Mouse (Mus musculus) neural tube, embryonic 11.5 days (tissue): ENCODE data around the gene Hist1h2ae. TPM values are rescaled to one million over a fixed set of nuclear protein-coding genes. Genes with fewer than 3 reads are reported as not detected.

Experiments used
- ATAC-seq: fragments of 200-750 bp; cut with Nextera tagmentation; 2 replicates; pipeline ENCODE4 v1.8.0; 2017; ENCODE audit warnings: moderate number of reproducible peaks, mild to moderate bottlenecking, moderate TSS enrichment, moderate library complexity; ENCODE audit not compliant: insufficient read depth, low FRiP score, low TSS enrichment
- DNase-seq: peaks from one replicate; pipeline ENCODE4 v3.0.0-alpha.2; 2015; ENCODE audit warnings: low spot score
- H3K27ac ChIP-seq: fragments of 300-500 bp; sonication (generic); 2 replicates; pipeline ENCODE4 v1.5.1; 2014; ENCODE audit warnings: low read depth, mild to moderate bottlenecking, low read length
- H3K27me3 ChIP-seq: fragments of 300-500 bp; sonication (generic); 2 replicates; pipeline ENCODE4 v1.6.1; 2014; ENCODE audit warnings: mild to moderate bottlenecking, low read length, mixed read lengths; ENCODE audit not compliant: control insufficient read depth, insufficient read depth
- H3K36me3 ChIP-seq: fragments of 300-500 bp; sonication (generic); 2 replicates; pipeline ENCODE4 v1.6.1; 2014; ENCODE audit warnings: mild to moderate bottlenecking, low read length, moderate library complexity, mixed read lengths; ENCODE audit not compliant: control insufficient read depth, insufficient read depth
- H3K4me1 ChIP-seq: fragments of 300-500 bp; sonication (generic); 2 replicates; pipeline ENCODE4 v1.6.1; 2014; ENCODE audit warnings: low read length, mixed read lengths; ENCODE audit not compliant: control insufficient read depth, insufficient read depth
- H3K4me2 ChIP-seq: fragments of 300-500 bp; sonication (generic); 2 replicates; pipeline ENCODE4 v1.6.1; 2014; ENCODE audit warnings: low read depth, mild to moderate bottlenecking, moderate library complexity
- H3K4me3 ChIP-seq: fragments of 300-500 bp; sonication (generic); 2 replicates; pipeline ENCODE4 v1.5.1; 2014; ENCODE audit warnings: low read depth, low read length
- H3K9ac ChIP-seq: fragments of 300-500 bp; sonication (generic); 2 replicates; pipeline ENCODE4 v1.6.1; 2014; ENCODE audit warnings: mild to moderate bottlenecking, low read length
- H3K9me3 ChIP-seq: fragments of 300-500 bp; sonication (generic); 2 replicates; pipeline ENCODE4 v1.6.1; 2016; ENCODE audit warnings: low read length; ENCODE audit not compliant: control insufficient read depth
- WGBS: fragments of 180-500 bp; shearing (Covaris S2); extraction: QIAGEN DNeasy Blood & Tissue Kit; methylation state at CpG from one replicate; pipeline ENCODE4 v1.1.7; 2014; 5-methylcytosine and 5-hydroxymethylcytosine counted together
- microRNA-seq: library from miRNA; unstranded; fragments of <30 nt; microRNA quantifications from one replicate; pipeline ENCODE4, GENCODE M21; 2016
- polyA plus RNA-seq: library from polyadenylated mRNA; unstranded; fragments of >200 nt; fragmentation: Nextera tagmentation; extraction: Ambion mirVana; gene quantifications from 2 replicates; pipeline ENCODE4 v1.2.1, GENCODE M21; 2014

Gene Hist1h2ae
- polyA plus RNA-seq, 1 experiment from 2014 or later = 61.5 TPM

DNA sequence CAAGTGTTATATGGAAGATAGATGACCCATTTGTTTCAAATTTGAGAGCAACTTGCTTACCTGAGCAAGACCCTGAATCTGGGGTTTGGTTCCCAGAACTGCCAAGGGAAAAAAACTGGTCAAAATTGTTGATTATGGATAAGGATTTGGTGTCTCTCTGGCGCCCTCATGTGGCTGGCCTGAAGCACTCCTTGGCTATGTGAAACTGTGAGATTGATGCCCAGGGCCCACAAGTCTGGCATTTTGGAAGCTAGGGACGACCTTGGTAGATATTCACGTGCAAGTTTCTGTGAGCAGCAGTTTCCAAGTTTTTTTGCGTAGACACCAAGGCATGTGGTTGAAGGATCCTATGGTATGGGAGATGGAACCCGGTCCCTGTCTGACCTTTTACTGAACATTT lies 46.4 kb downstream of the Hist1h2ae start:
- Histone ChIP-seq H3K9ac (no peak overlapping the region), H3K4me3 (no peak overlapping the region), H3K4me2 (no peak overlapping the region), H3K27ac (no peak overlapping the region), H3K27me3 (no peaks in the 10 kb centered on the region), H3K9me3 (no peaks in the 10 kb centered on the region), H3K36me3 (no peaks in the 10 kb centered on the region), H3K4me1 (peaks cover 3% of the 10 kb centered on the region)
- ATAC-seq (0 out of 2 replicates have a peak, but pooled peaks have one; percentile 25), DNase-seq (peak; percentile 81)
- 7% methylated on average over 5 of the region's 5 CpGs for WGBS

DNA sequence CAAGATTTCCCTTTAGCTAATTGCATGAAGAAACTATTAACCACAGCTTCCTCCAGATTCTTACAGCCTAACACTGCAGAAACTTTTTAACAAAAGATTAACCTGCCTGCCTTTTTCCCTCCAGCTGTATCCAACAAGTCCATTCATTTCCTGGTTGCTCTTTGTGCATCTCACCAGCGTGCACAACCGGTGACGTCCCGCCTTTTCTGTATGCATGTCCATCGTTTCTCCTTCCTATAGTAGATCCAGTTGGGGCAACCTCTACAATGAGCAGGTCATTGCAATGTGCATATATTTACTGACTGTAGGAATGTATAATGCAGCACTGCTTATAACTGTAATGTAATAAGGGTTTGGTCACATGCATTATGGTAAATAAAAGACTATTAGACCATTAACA lies 47.0 kb downstream of the Hist1h2ae start:
- 52% methylated on average over 5 of the region's 5 CpGs for WGBS
- H3K27me3 ChIP-seq = no peaks in the 10 kb centered on the region
- no peak overlapping the region for H3K4me3 ChIP-seq
- H3K9ac ChIP-seq = no peak overlapping the region
- no peaks in the 10 kb centered on the region for H3K9me3 ChIP-seq
- ATAC-seq (no peak), DNase-seq (no peak)
- H3K27ac ChIP-seq = no peak overlapping the region
- no peak overlapping the region for H3K4me2 ChIP-seq
- H3K4me1 ChIP-seq = peaks cover 1% of the 10 kb centered on the region
- no peaks in the 10 kb centered on the region for H3K36me3 ChIP-seq

DNA sequence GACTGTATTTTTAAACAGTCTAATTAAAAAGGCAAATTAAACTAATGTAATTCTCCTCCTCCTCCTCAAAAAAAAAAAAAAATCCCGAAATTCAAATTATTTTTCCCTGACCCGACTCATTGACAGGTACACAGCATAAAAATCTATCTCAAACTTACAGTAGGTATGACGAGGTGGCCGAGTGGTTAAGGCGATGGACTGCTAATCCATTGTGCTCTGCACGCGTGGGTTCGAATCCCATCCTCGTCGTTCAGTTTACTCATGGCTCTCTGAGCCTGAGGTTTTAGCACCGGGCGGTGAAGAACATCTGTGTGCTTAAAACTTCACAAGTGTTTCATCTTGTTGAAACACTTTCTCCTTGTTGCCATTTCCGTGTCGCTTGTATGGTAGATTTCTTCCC lies 49.3 kb downstream of the Hist1h2ae start:
- no peaks in the 10 kb centered on the region for H3K9me3 ChIP-seq
- DNase-seq = peak; percentile 80
- H3K27me3 ChIP-seq = no peaks in the 10 kb centered on the region
- H3K4me1 ChIP-seq = no peaks in the 10 kb centered on the region
- no peak overlapping the region for H3K4me3 ChIP-seq
- H3K9ac ChIP-seq = no peak overlapping the region
- no peak for ATAC-seq
- WGBS = under 1% methylated on average over 14 of the region's 14 CpGs
- H3K27ac ChIP-seq = no peak overlapping the region
- H3K36me3 ChIP-seq = no peaks in the 10 kb centered on the region
- no peak overlapping the region for H3K4me2 ChIP-seq

Small RNA genes lying within 50 kb of the gene (microRNA-seq; reads per million reads assigned to microRNA genes)
- not detected for gene Gm44297
- not detected for gene Gm44359
- not detected for gene Gm44394

Other genes with a start within 250 kb of the Hist1h2ae start
- gene Zfp322a, start 202.0 kb downstream of the Hist1h2ae start, polyA plus RNA-seq = 62.0 and 62.7 TPM in 2 replicates
- gene Abt1, start 147.4 kb downstream of the Hist1h2ae start, polyA plus RNA-seq = 13.3 and 13.7 TPM in 2 replicates
- gene Btn1a1, start 105.3 kb downstream of the Hist1h2ae start, polyA plus RNA-seq = 0.16 TPM in 1 of 2 replicates, not detected in the other
- 0.65 and 0.81 TPM in 2 replicates for gene Btn2a2, start 82.4 kb downstream of the Hist1h2ae start, polyA plus RNA-seq
- gene Hist1h4h, start 40.2 kb downstream of the Hist1h2ae start, polyA plus RNA-seq = 3.4 and 6.8 TPM in 2 replicates
- gene Hist1h2af, start 37.3 kb downstream of the Hist1h2ae start, polyA plus RNA-seq = 1.6 and 2.1 TPM in 2 replicates
- 3.3 and 4.3 TPM in 2 replicates for gene Hist1h3g, start 35.8 kb downstream of the Hist1h2ae start, polyA plus RNA-seq
- gene Hist1h2bh, start 27.8 kb downstream of the Hist1h2ae start, polyA plus RNA-seq = 0.82 and 1.3 TPM in 2 replicates
- 0.51 and 1.4 TPM in 2 replicates for gene Hist1h3f, start 27.2 kb downstream of the Hist1h2ae start, polyA plus RNA-seq
- 0.94 and 1.5 TPM in 2 replicates for gene Hist1h4f, start 19.6 kb downstream of the Hist1h2ae start, polyA plus RNA-seq
- 0.58 TPM in 2 replicates for gene Hist1h1d, start 18.0 kb downstream of the Hist1h2ae start, polyA plus RNA-seq
- 6.4 and 6.9 TPM in 2 replicates for gene Hist1h3e, start 8.9 kb downstream of the Hist1h2ae start, polyA plus RNA-seq
- gene Hist1h2bg, start 176 bp upstream of the Hist1h2ae start, polyA plus RNA-seq = 6.9 and 10.2 TPM in 2 replicates
- 3.4 and 4.1 TPM in 2 replicates for gene Hist1h2bf, start 3.0 kb upstream of the Hist1h2ae start, polyA plus RNA-seq
- gene Hist1h2ad, start 3.2 kb upstream of the Hist1h2ae start, polyA plus RNA-seq = 0.90 and 4.0 TPM in 2 replicates
- gene Hist1h3d, start 4.5 kb upstream of the Hist1h2ae start, polyA plus RNA-seq = 8.1 and 10.4 TPM in 2 replicates
- gene Hist1h4d, start 10.4 kb upstream of the Hist1h2ae start, polyA plus RNA-seq = 89.4 and 91.9 TPM in 2 replicates
- 1.7 and 1.8 TPM in 2 replicates for gene Hist1h2be, start 49.9 kb upstream of the Hist1h2ae start, polyA plus RNA-seq
- 16.3 and 18.2 TPM in 2 replicates for gene Hist1h1e, start 51.3 kb upstream of the Hist1h2ae start, polyA plus RNA-seq
- 0.92 and 0.97 TPM in 2 replicates for gene Hist1h2ac, start 112.7 kb upstream of the Hist1h2ae start, polyA plus RNA-seq
- 21.3 and 22.2 TPM in 2 replicates for gene Hist1h2bc, start 113.0 kb upstream of the Hist1h2ae start, polyA plus RNA-seq
- not detected in 2 replicates for gene Hist1h1t, start 124.6 kb upstream of the Hist1h2ae start, polyA plus RNA-seq
- 4.1 and 5.2 TPM in 2 replicates for gene Hist1h4c, start 127.2 kb upstream of the Hist1h2ae start, polyA plus RNA-seq
- gene Hfe, start 139.6 kb upstream of the Hist1h2ae start, polyA plus RNA-seq = 3.2 and 3.3 TPM in 2 replicates
- gene Hist1h1c, start 167.6 kb upstream of the Hist1h2ae start, polyA plus RNA-seq = 12.2 and 15.3 TPM in 2 replicates
- gene Hist1h3c, start 174.4 kb upstream of the Hist1h2ae start, polyA plus RNA-seq = 8.3 and 10.6 TPM in 2 replicates
- gene Hist1h2bb, start 175.5 kb upstream of the Hist1h2ae start, polyA plus RNA-seq = 2.4 and 2.9 TPM in 2 replicates
- gene Hist1h2ab, start 179.9 kb upstream of the Hist1h2ae start, polyA plus RNA-seq = 33.1 and 47.3 TPM in 2 replicates
- gene Hist1h3b, start 181.0 kb upstream of the Hist1h2ae start, polyA plus RNA-seq = 6.2 and 8.4 TPM in 2 replicates
- 4.3 and 9.0 TPM in 2 replicates for gene Hist1h4b, start 185.8 kb upstream of the Hist1h2ae start, polyA plus RNA-seq
- gene Hist1h4a, start 190.0 kb upstream of the Hist1h2ae start, polyA plus RNA-seq = not detected in 2 replicates
- 2.3 and 4.3 TPM in 2 replicates for gene Hist1h3a, start 191.2 kb upstream of the Hist1h2ae start, polyA plus RNA-seq
- 1.1 and 3.6 TPM in 2 replicates for gene Hist1h1a, start 192.4 kb upstream of the Hist1h2ae start, polyA plus RNA-seq
- not detected in 2 replicates for gene Trim38, start 198.7 kb upstream of the Hist1h2ae start, polyA plus RNA-seq
- not detected in 2 replicates for gene Slc17a2, start 235.8 kb upstream of the Hist1h2ae start, polyA plus RNA-seq